Mouse (Mus musculus) embryonic facial prominence, embryonic 10.5 days (tissue): ENCODE results near the gene S100a4. TPM values are rescaled to one million over a fixed set of nuclear protein-coding genes. Genes with fewer than 3 reads are reported as not detected.

Experiments used
- DNase-seq: peaks from one replicate; pipeline ENCODE4 v3.0.0-alpha.2; 2017; ENCODE audit warnings: low spot score
- H3K27ac ChIP-seq: fragments of 300-500 bp; sonication (generic); replicated peaks from 2 replicates; pipeline ENCODE4 v1.5.1; 2016; ENCODE audit warnings: mild to moderate bottlenecking
- H3K27me3 ChIP-seq: fragments of 300-500 bp; sonication (generic); replicated peaks from 2 replicates; pipeline ENCODE4 v1.6.1; 2016; ENCODE audit warnings: low read depth, mild to moderate bottlenecking; ENCODE audit not compliant: poor library complexity, severe bottlenecking
- H3K36me3 ChIP-seq: fragments of 300-500 bp; sonication (generic); replicated peaks from 2 replicates; pipeline ENCODE4 v1.6.1; 2016; ENCODE audit warnings: mild to moderate bottlenecking, moderate library complexity
- H3K4me1 ChIP-seq: fragments of 300-500 bp; sonication (generic); 2 replicates; pipeline ENCODE4 v1.6.1; 2016
- H3K4me3 ChIP-seq: fragments of 300-500 bp; sonication (generic); 2 replicates; pipeline ENCODE4 v1.5.1; 2016; ENCODE audit warnings: mild to moderate bottlenecking, moderate library complexity
- H3K9me3 ChIP-seq: fragments of 300-500 bp; sonication (generic); 2 replicates; pipeline ENCODE4 v1.6.1; 2016; ENCODE audit warnings: mild to moderate bottlenecking
- WGBS: fragments of 180-500 bp; shearing (Covaris S2); methylation state at CpG from one replicate; pipeline ENCODE4 v1.1.7; 2016; 5-methylcytosine and 5-hydroxymethylcytosine counted together
- polyA plus RNA-seq: library from polyadenylated mRNA; unstranded; fragments of >200 nt; fragmentation: Nextera tagmentation; extraction: Ambion mirVana; gene quantifications from 2 replicates; pipeline ENCODE4 v1.2.1, GENCODE M21; 2016

Gene S100a4
- polyA plus RNA-seq, 1 experiment from 2014 or later = 1.1 TPM

GRCm38 (mm10) chr3:90629298-90629697 is 25.7 kb downstream of the S100a4 start:
- no peaks in the 10 kb centered on the region for H3K36me3 ChIP-seq
- H3K4me1 ChIP-seq = peaks cover 3% of the 10 kb centered on the region; the same call in 1 of the 2 replicates
- no peak for DNase-seq
- no peaks in the 10 kb centered on the region for H3K27me3 ChIP-seq
- 77% methylated on average over 2 of the region's 2 CpGs for whole genome bisulfite sequencing
- H3K27ac ChIP-seq = no peak overlapping the region
- no peaks in the 10 kb centered on the region for H3K9me3 ChIP-seq
- no peak overlapping the region for H3K4me3 ChIP-seq

- no peak overlapping the region for H3K4me3 ChIP-seq
- H3K36me3 ChIP-seq = no peaks in the 10 kb centered on the region
- H3K27ac ChIP-seq = no peak overlapping the region
- H3K4me1 ChIP-seq = no peaks in the 10 kb centered on the region
- no peak for DNase-seq
- WGBS = 81% methylated on average over 2 of the region's 2 CpGs
- H3K27me3 ChIP-seq = no peaks in the 10 kb centered on the region
- H3K9me3 ChIP-seq = no peaks in the 10 kb centered on the region
Measured at GRCm38 (mm10) chr3:90631984-90632383, 28.4 kb downstream of the S100a4 start.

- 70% methylated on average over 1 of the region's 1 CpGs for WGBS
- no peak for DNase-seq
- H3K4me3 ChIP-seq = no peak overlapping the region
Measured at GRCm38 (mm10) chr3:90638511-90639275, 35.1 kb downstream of the S100a4 start.

GRCm38 (mm10) chr3:90639511-90640154 is 36.1 kb downstream of the S100a4 start:
- H3K4me1 ChIP-seq = no peaks in the 10 kb centered on the region
- WGBS = 50% methylated on average over 7 of the region's 7 CpGs
- no peak overlapping the region for H3K27ac ChIP-seq
- peak; percentile 49 for DNase-seq
- H3K27me3 ChIP-seq = no peaks in the 10 kb centered on the region
- H3K9me3 ChIP-seq = no peaks in the 10 kb centered on the region
- no peaks in the 10 kb centered on the region for H3K36me3 ChIP-seq
- H3K4me3 ChIP-seq = no peak overlapping the region

More at GRCm38 (mm10) chr3:90638511-90639275, 35.1 kb downstream of the S100a4 start:
- no peak overlapping the region for H3K27ac ChIP-seq
- H3K4me1 ChIP-seq = no peaks in the 10 kb centered on the region
- H3K27me3 ChIP-seq = no peaks in the 10 kb centered on the region
- no peaks in the 10 kb centered on the region for H3K36me3 ChIP-seq
- no peaks in the 10 kb centered on the region for H3K9me3 ChIP-seq

- no peaks in the 10 kb centered on the region for H3K27me3 ChIP-seq
- WGBS = 85% methylated on average over 7 of the region's 7 CpGs
- no peak overlapping the region for H3K27ac ChIP-seq
- H3K4me3 ChIP-seq = no peak overlapping the region
- no peaks in the 10 kb centered on the region for H3K4me1 ChIP-seq
- DNase-seq = no peak
- H3K9me3 ChIP-seq = no peaks in the 10 kb centered on the region
- H3K36me3 ChIP-seq = no peaks in the 10 kb centered on the region
Measured at GRCm38 (mm10) chr3:90640981-90641380, 37.4 kb downstream of the S100a4 start.

- 53% methylated on average over 3 of the region's 3 CpGs for WGBS
Measured at GRCm38 (mm10) chr3:90644220-90644619, 40.6 kb downstream of the S100a4 start.

GRCm38 (mm10) chr3:90647291-90647690 is 43.7 kb downstream of the S100a4 start:
- Histone ChIP-seq H3K9me3 (no peaks in the 10 kb centered on the region), H3K4me1 (no peaks in the 10 kb centered on the region), H3K36me3 (no peaks in the 10 kb centered on the region), H3K4me3 (no peak overlapping the region), H3K27ac (no peak overlapping the region), H3K27me3 (no peaks in the 10 kb centered on the region)
- DNase-seq = no peak
- 82% methylated on average over 1 of the region's 1 CpGs for WGBS

More at GRCm38 (mm10) chr3:90644220-90644619, 40.6 kb downstream of the S100a4 start:
- Histone ChIP-seq H3K9me3 (no peaks in the 10 kb centered on the region), H3K4me3 (no peak overlapping the region), H3K27me3 (no peaks in the 10 kb centered on the region), H3K4me1 (no peaks in the 10 kb centered on the region), H3K27ac (no peak overlapping the region), H3K36me3 (no peaks in the 10 kb centered on the region)
- DNase-seq = peak; percentile 34

- no peaks in the 10 kb centered on the region for H3K4me1 ChIP-seq
- H3K4me3 ChIP-seq = no peak overlapping the region
- H3K27me3 ChIP-seq = no peaks in the 10 kb centered on the region
- no peak overlapping the region for H3K27ac ChIP-seq
- H3K36me3 ChIP-seq = no peaks in the 10 kb centered on the region
- no peak for DNase-seq
- H3K9me3 ChIP-seq = no peaks in the 10 kb centered on the region
Measured at GRCm38 (mm10) chr3:90648981-90649380, 45.4 kb downstream of the S100a4 start.

GRCm38 (mm10) chr3:90649832-90650231 is 46.3 kb downstream of the S100a4 start:
- Histone ChIP-seq H3K9me3 (no peaks in the 10 kb centered on the region), H3K4me3 (no peak overlapping the region), H3K4me1 (no peaks in the 10 kb centered on the region), H3K27ac (no peak overlapping the region), H3K27me3 (no peaks in the 10 kb centered on the region), H3K36me3 (no peaks in the 10 kb centered on the region)
- WGBS = 92% methylated on average over 2 of the region's 2 CpGs
- no peak for DNase-seq

- H3K9me3 ChIP-seq = no peaks in the 10 kb centered on the region
- H3K4me3 ChIP-seq = no peak overlapping the region
- no peaks in the 10 kb centered on the region; the same call in 1 of the 2 replicates for H3K27me3 ChIP-seq
- no peaks in the 10 kb centered on the region for H3K36me3 ChIP-seq
- 34% methylated on average over 5 of the region's 5 CpGs for WGBS
- H3K4me1 ChIP-seq = no peaks in the 10 kb centered on the region
- DNase-seq = peak; percentile 78
- H3K27ac ChIP-seq = no peak overlapping the region
Measured at GRCm38 (mm10) chr3:90652878-90653508, 49.4 kb downstream of the S100a4 start.

- H3K4me3 ChIP-seq = no peak within 1 kb of the TSS
- H3K27me3 ChIP-seq = no peaks in the 10 kb centered on the region; the same call in 1 of the 2 replicates
- no peak for DNase-seq
- no peaks in the 10 kb centered on the region for H3K36me3 ChIP-seq
- H3K27ac ChIP-seq = no peak within 1 kb of the TSS
- H3K4me1 ChIP-seq = no peaks in the 10 kb centered on the region
- H3K9me3 ChIP-seq = no peaks in the 10 kb centered on the region
Measured at GRCm38 (mm10) chr3:90653717-90654116, 50.1 kb downstream of the S100a4 start, which contains the start of gene S100a7a. Gene S100a7a (plus strand): TSS chr3:90654017.
